Mouse (Mus musculus) lung, postnatal 0 days (tissue): Measurements from ENCODE around the gene Trip10.

ENCODE experiments used
- CTCF ChIP-seq: IDR thresholded peaks from 2 replicates; pipeline ENCODE4 v1.5.1; 2016; ENCODE audit warnings: antibody characterized with exemption, mild to moderate bottlenecking
- EP300 ChIP-seq: IDR thresholded peaks from 2 replicates; pipeline ENCODE4 v1.6.1; 2016; ENCODE audit warnings: antibody characterized with exemption, mild to moderate bottlenecking, control low read depth

DNA sequence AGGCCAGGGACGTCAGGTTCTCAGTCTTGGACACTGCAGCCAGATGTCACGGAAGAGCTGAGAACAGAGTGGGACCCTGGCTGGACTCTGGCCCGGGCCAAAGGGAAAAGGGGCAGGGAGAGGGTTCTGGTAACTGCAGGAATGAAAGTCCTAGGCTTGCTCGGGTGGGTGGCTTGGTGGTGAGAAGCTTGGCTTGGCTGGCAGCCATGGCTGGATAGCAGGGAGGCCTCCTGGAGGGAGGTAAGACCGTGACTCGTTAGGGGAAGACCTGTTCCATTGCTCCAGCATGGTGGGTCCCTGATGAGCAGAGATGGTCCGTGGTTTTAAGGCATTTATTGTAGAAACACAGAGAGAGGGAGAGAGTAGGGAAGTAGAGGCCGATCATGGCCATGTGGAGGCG lies 22.0 kb downstream of the Trip10 start:
- TF ChIP-seq CTCF (no peak), EP300 (no peak)
